Mouse (Mus musculus) liver, embryonic 14.5 days (tissue): ENCODE results near the gene Abhd2.

Experiments
- CTCF ChIP-seq: IDR thresholded peaks from 2 replicates; pipeline ENCODE4 v1.5.1; 2016; ENCODE audit warnings: antibody characterized with exemption, low read depth, control low read depth
- EP300 ChIP-seq: IDR thresholded peaks from 2 replicates; pipeline ENCODE4 v1.6.1; 2016; ENCODE audit warnings: antibody characterized with exemption, low read depth

- no peak for TF ChIP-seq CTCF
- TF ChIP-seq EP300: peak; percentile 89
Observed at GRCm38 (mm10) chr7:79269866-79270265, 3.1 kb upstream of the Abhd2 start.
